Mouse (Mus musculus): ENCODE data around the gene Brap.
"Not testable (repeated sequence)": the region's sequence is repeated elsewhere in the genome, so short reads cannot be mapped to it uniquely, and the experiment has no call there.

DNA sequence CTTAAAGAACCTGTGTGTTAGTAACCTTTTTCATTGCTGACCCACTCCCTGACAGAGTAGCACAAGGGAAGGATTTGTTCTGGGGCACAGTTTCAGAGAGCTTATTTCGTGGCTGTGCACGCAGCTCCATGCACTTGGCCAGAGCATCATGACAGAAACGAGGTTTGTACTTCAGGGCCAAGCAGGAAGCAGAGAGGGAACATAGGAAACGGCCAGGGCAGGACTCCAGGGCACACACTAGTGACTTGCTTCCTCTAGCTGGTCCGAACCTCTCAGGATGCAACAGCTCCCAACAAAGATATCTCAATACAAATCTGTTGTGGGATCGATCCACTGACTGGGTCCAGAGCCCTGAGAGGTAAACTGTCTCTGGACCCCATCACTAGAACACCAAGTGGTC is 3.5 kb upstream of the Brap start:
- TF ChIP-seq CTCF (IDR thresholded peaks at IDR 0.05); POLR2A (IDR thresholded peaks at IDR 0.05; ENCODE audit: insufficient read depth, low read depth, low read length); EP300 (IDR thresholded peaks at IDR 0.05; ENCODE audit: insufficient read depth, low read depth, low read length): not testable (repeated sequence)

Data from heart, adult 2 months (tissue).